Mouse (Mus musculus) ES-Bruce4 (cell line): ENCODE measurements around the gene Rapgef5. TPM values are rescaled to one million over a fixed set of nuclear protein-coding genes. Genes with fewer than 3 reads are reported as not detected.

Source experiments
- H3K27ac ChIP-seq: 2 replicates; pipeline ENCODE4 v1.5.1; 2012; ENCODE audit warnings: low read length, inconsistent platforms; ENCODE audit not compliant: insufficient read depth
- H3K27me3 ChIP-seq: 2 replicates; pipeline ENCODE4 v1.6.1; 2012; ENCODE audit warnings: mild to moderate bottlenecking, low read length, inconsistent platforms; ENCODE audit not compliant: control insufficient read depth, poor library complexity, insufficient read depth, severe bottlenecking
- H3K36me3 ChIP-seq: 2 replicates; pipeline ENCODE4 v1.6.1; 2012; ENCODE audit warnings: inconsistent platforms, mild to moderate bottlenecking, low read length, moderate library complexity; ENCODE audit not compliant: control insufficient read depth, poor library complexity, insufficient read depth, severe bottlenecking
- H3K4me1 ChIP-seq: one replicate; pipeline ENCODE4 v1.8.1; 2011; ENCODE audit warnings: low read length; ENCODE audit not compliant: control insufficient read depth, insufficient read depth
- H3K4me3 ChIP-seq: 2 replicates; pipeline ENCODE4 v1.5.1; 2011; ENCODE audit warnings: low read depth, mild to moderate bottlenecking, low read length
- H3K9ac ChIP-seq: 2 replicates; pipeline ENCODE4 v1.6.1; 2012; ENCODE audit warnings: low read depth, mild to moderate bottlenecking, inconsistent platforms; ENCODE audit not compliant: poor library complexity, severe bottlenecking
- H3K9me3 ChIP-seq: replicated peaks from 2 replicates; pipeline ENCODE4 v1.6.1; 2012; ENCODE audit warnings: mild to moderate bottlenecking, low read length, inconsistent platforms; ENCODE audit not compliant: control insufficient read depth, poor library complexity, insufficient read depth, severe bottlenecking
- CTCF ChIP-seq: IDR thresholded peaks from one replicate; pipeline ENCODE4 v1.8.1; 2011; ENCODE audit warnings: low read depth, low read length
- EP300 ChIP-seq: IDR thresholded peaks from 2 replicates; pipeline ENCODE4 v1.6.1; 2011; ENCODE audit warnings: low read depth, low read length; ENCODE audit not compliant: insufficient read depth
- POLR2A ChIP-seq: IDR thresholded peaks from one replicate; pipeline ENCODE4 v1.8.1; 2011; ENCODE audit warnings: low read length; ENCODE audit not compliant: insufficient read depth
- polyA plus RNA-seq: library from polyadenylated mRNA; stranded (reverse); fragments of >200 nt; gene quantifications from 2 replicates; pipeline ENCODE4 v1.2.4, GENCODE M21; 2011; ENCODE audit warnings: low read depth; ENCODE audit not compliant: missing spikeins, insufficient read depth, insufficient read length

The Rapgef5 gene
- polyA plus RNA-seq, 1 experiment: 23.8 TPM

- H3K9me3 ChIP-seq: no peaks in the 10 kb centered on the region
- H3K4me3 ChIP-seq: no peak overlapping the region
- no peaks in the 10 kb centered on the region for H3K4me1 ChIP-seq
- no peaks in the 10 kb centered on the region for H3K36me3 ChIP-seq
- H3K27me3 ChIP-seq: no peaks in the 10 kb centered on the region
- TF ChIP-seq CTCF (no peak), EP300 (no peak), POLR2A (no peak)
- no peak overlapping the region for H3K9ac ChIP-seq
- no peak overlapping the region for H3K27ac ChIP-seq
These were observed 44.2 kb downstream of the Rapgef5 start for GRCm38 (mm10) chr12:117560450-117560849.

- no peak for TF ChIP-seq CTCF
- no peak for TF ChIP-seq POLR2A
- TF ChIP-seq EP300: no peak
- Histone ChIP-seq H3K36me3 (no peaks in the 10 kb centered on the region), H3K9me3 (no peaks in the 10 kb centered on the region)
These were observed 45.3 kb downstream of the Rapgef5 start for GRCm38 (mm10) chr12:117561411-117562059.

GRCm38 (mm10) chr12:117562085-117562484 lies 45.8 kb downstream of the Rapgef5 start:
- H3K4me1 ChIP-seq: no peaks in the 10 kb centered on the region
- TF ChIP-seq EP300 (no peak), POLR2A (no peak), CTCF (no peak)
- H3K4me3 ChIP-seq: no peak overlapping the region
- no peak overlapping the region for H3K9ac ChIP-seq
- no peaks in the 10 kb centered on the region for H3K9me3 ChIP-seq
- H3K27me3 ChIP-seq: no peaks in the 10 kb centered on the region
- H3K27ac ChIP-seq: no peak overlapping the region
- H3K36me3 ChIP-seq: no peaks in the 10 kb centered on the region

More at GRCm38 (mm10) chr12:117561411-117562059, 45.3 kb downstream of the Rapgef5 start:
- Histone ChIP-seq H3K9ac (no peak overlapping the region), H3K4me3 (no peak overlapping the region), H3K27me3 (no peaks in the 10 kb centered on the region), H3K27ac (no peak overlapping the region), H3K4me1 (no peaks in the 10 kb centered on the region)

GRCm38 (mm10) chr12:117563859-117564258 lies 47.6 kb downstream of the Rapgef5 start:
- Histone ChIP-seq H3K4me1 (no peaks in the 10 kb centered on the region), H3K4me3 (no peak overlapping the region), H3K36me3 (no peaks in the 10 kb centered on the region), H3K27me3 (no peaks in the 10 kb centered on the region), H3K27ac (no peak overlapping the region), H3K9ac (no peak overlapping the region), H3K9me3 (no peaks in the 10 kb centered on the region)
- TF ChIP-seq EP300: no peak
- TF ChIP-seq CTCF: no peak
- TF ChIP-seq POLR2A: no peak

- Histone ChIP-seq H3K27ac (no peak overlapping the region), H3K4me1 (no peaks in the 10 kb centered on the region), H3K36me3 (no peaks in the 10 kb centered on the region), H3K9me3 (no peaks in the 10 kb centered on the region), H3K9ac (no peak overlapping the region), H3K4me3 (no peak overlapping the region), H3K27me3 (no peaks in the 10 kb centered on the region)
- TF ChIP-seq POLR2A: no peak
- TF ChIP-seq EP300: no peak
- no peak for TF ChIP-seq CTCF
These were observed 50.0 kb downstream of the Rapgef5 start for GRCm38 (mm10) chr12:117566298-117566697.

GRCm38 (mm10) chr12:117569671-117570070 lies 53.4 kb downstream of the Rapgef5 start:
- Histone ChIP-seq H3K9me3 (no peaks in the 10 kb centered on the region), H3K36me3 (no peaks in the 10 kb centered on the region), H3K27me3 (no peaks in the 10 kb centered on the region), H3K4me1 (no peaks in the 10 kb centered on the region), H3K4me3 (no peak overlapping the region), H3K27ac (no peak overlapping the region), H3K9ac (no peak overlapping the region)
- TF ChIP-seq CTCF: no peak
- TF ChIP-seq POLR2A: no peak
- no peak for TF ChIP-seq EP300
